Mouse (Mus musculus): Measurements from ENCODE around the gene Gm10283.

DNA sequence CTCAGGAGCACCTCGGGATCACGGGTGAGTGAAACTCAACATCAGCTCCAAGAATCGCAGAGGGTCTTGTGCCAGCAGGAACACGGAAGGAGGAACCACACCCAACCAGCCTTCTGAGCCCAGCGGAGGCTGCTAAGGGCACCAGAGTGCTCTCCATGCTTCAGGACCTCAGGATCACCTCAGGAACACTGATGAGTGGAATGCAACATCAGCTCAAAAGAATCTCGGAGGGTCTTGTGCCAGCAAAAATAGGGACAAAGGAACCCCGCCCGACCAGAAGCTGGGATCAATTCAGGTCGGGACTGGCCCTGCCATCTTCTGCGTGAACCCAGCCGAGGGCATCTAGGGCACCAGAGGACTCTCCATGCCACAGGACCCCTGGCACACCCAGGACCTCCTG is 8.4 kb downstream of the Gm10283 start:
- TF ChIP-seq POLR2A (IDR thresholded peaks at IDR 0.05; ENCODE audit: low read depth, low read length) (no peak), CTCF (conservative IDR thresholded peaks at IDR 0.05; ENCODE audit: insufficient read depth, insufficient read length, low read depth, low read length) (no peak)
